Mouse (Mus musculus) liver, embryonic 14.5 days (tissue): ENCODE measurements at regions not wholly inside any gene's neighbourhood (a gene's known extent, or its start where the extent isn't known, plus 50 kb on each side); places are given as distances from the start of the nearest gene placed in this dataset.

ENCODE experiments used
- CTCF ChIP-seq: IDR thresholded peaks from 2 replicates; pipeline ENCODE4 v1.5.1; 2016; ENCODE audit warnings: antibody characterized with exemption, low read depth, control low read depth
- EP300 ChIP-seq: IDR thresholded peaks from 2 replicates; pipeline ENCODE4 v1.6.1; 2016; ENCODE audit warnings: antibody characterized with exemption, low read depth

- TF ChIP-seq CTCF (no peak), EP300 (no peak)
Observed at GRCm38 (mm10) chr1:193966652-193967555, 596.8 kb upstream of the Camk1g start.
